Mouse (Mus musculus) liver, embryonic 14.5 days (tissue): ENCODE data around the gene Mob2. TPM values are rescaled to one million over a fixed set of nuclear protein-coding genes. Genes with fewer than 3 reads are reported as not detected.

ENCODE experiments used
- ATAC-seq: fragments of 200-750 bp; cut with Nextera tagmentation; 2 replicates; pipeline ENCODE4 v1.8.0; 2017; ENCODE audit warnings: moderate number of reproducible peaks, mild to moderate bottlenecking, moderate library complexity; ENCODE audit not compliant: insufficient read depth
- DNase-seq, 3 experiments: peaks; one replicate each; pipeline ENCODE4 v3.0.0-alpha.2; 2012 to 2013; ENCODE audit warnings: low read depth in 3 of 3, low spot score in 3 of 3
- H3K27ac ChIP-seq: fragments of 300-500 bp; sonication (generic); 2 replicates; pipeline ENCODE4 v1.5.1; 2014; ENCODE audit warnings: moderate library complexity, mild to moderate bottlenecking, control low read depth, inconsistent platforms
- H3K27me3 ChIP-seq: fragments of 300-500 bp; sonication (generic); 2 replicates; pipeline ENCODE4 v1.6.1; 2014; ENCODE audit warnings: mild to moderate bottlenecking, low read length, moderate library complexity; ENCODE audit not compliant: control insufficient read depth, insufficient read depth
- H3K36me3 ChIP-seq: fragments of 300-500 bp; sonication (generic); replicated peaks from 2 replicates; pipeline ENCODE4 v1.6.1; 2014; ENCODE audit warnings: low read depth; ENCODE audit not compliant: control insufficient read depth, insufficient read depth
- H3K4me1 ChIP-seq, 2 experiments: fragments of 200-500 bp in 1 of 2; fragments of 300-500 bp in 1 of 2; sonication (generic) in 1 of 2; replicated peaks; 2 replicates each; pipeline ENCODE4 v1.6.1; 2012 to 2014; ENCODE audit warnings: antibody characterized with exemption in 1 of 2, inconsistent platforms in 1 of 2, low read length in 1 of 2; ENCODE audit not compliant: control insufficient read depth in 2 of 2, insufficient read depth in 2 of 2
- H3K4me2 ChIP-seq: fragments of 300-500 bp; sonication (generic); 2 replicates; pipeline ENCODE4 v1.6.1; 2014; ENCODE audit warnings: low read depth, mild to moderate bottlenecking, control low read depth, moderate library complexity
- H3K4me3 ChIP-seq, 2 experiments: fragments of 200-500 bp in 1 of 2; fragments of 300-500 bp in 1 of 2; sonication (generic) in 1 of 2; 2 replicates each; pipeline ENCODE4 v1.5.1; 2012 to 2014; ENCODE audit warnings: low read depth in 2 of 2, low read length in 2 of 2, mild to moderate bottlenecking in 2 of 2, control low read depth in 1 of 2, inconsistent platforms in 1 of 2, moderate library complexity in 1 of 2; ENCODE audit not compliant: insufficient read depth in 1 of 2
- H3K9ac ChIP-seq: fragments of 300-500 bp; sonication (generic); replicated peaks from 2 replicates; pipeline ENCODE4 v1.6.1; 2014; ENCODE audit warnings: mild to moderate bottlenecking, control low read depth, moderate library complexity
- H3K9me3 ChIP-seq: fragments of 300-500 bp; sonication (generic); 2 replicates; pipeline ENCODE4 v1.6.1; 2016; ENCODE audit warnings: low read length, mixed read lengths; ENCODE audit not compliant: control insufficient read depth
- CTCF ChIP-seq: IDR thresholded peaks from 2 replicates; pipeline ENCODE4 v1.5.1; 2016; ENCODE audit warnings: antibody characterized with exemption, low read depth, control low read depth
- EP300 ChIP-seq: IDR thresholded peaks from 2 replicates; pipeline ENCODE4 v1.6.1; 2016; ENCODE audit warnings: antibody characterized with exemption, low read depth
- WGBS: fragments of 180-500 bp; shearing (Covaris S2); extraction: QIAGEN DNeasy Blood & Tissue Kit; methylation state at CpG from one replicate; pipeline ENCODE4 v1.1.7; 2014; ENCODE audit not compliant: insufficient replicate concordance; 5-methylcytosine and 5-hydroxymethylcytosine counted together
- polyA plus RNA-seq, 2 experiments: library from polyadenylated mRNA; depleted of rRNA in 1 of 2; stranded (reverse) in 1 of 2; unstranded in 1 of 2; fragments of >200 nt; fragmentation: Nextera tagmentation in 1 of 2; extraction: Ambion mirVana in 1 of 2; gene quantifications; 2 replicates each; pipeline versions ENCODE4 v1.2.1 to v1.2.3; 2012 to 2014

Gene Mob2
- polyA plus RNA-seq, 2 experiments, result 41.5 to 68.8 TPM

GRCm38 (mm10) chr7:142037553-142038170 is 23.2 kb downstream of the Mob2 start:
- Histone ChIP-seq H3K9me3 (no peaks in the 10 kb centered on the region), H3K4me3 (no peak overlapping the region), H3K36me3 (no peaks in the 10 kb centered on the region; the same call in 1 of the 2 replicates), H3K27me3 (no peaks in the 10 kb centered on the region), H3K27ac (no peak overlapping the region), H3K4me2 (no peak overlapping the region), H3K9ac (no peak overlapping the region), H3K4me1 (0 out of 4 replicates have a peak, but pooled peaks cover 0 to 3% of the 10 kb centered on the region in 2 experiments)
- DNase-seq (no peak), ATAC-seq (peak; percentile 79)
- WGBS, result 68% methylated on average over 4 of the region's 4 CpGs
- peak; percentile 95 for TF ChIP-seq CTCF
- TF ChIP-seq EP300, result no peak

GRCm38 (mm10) chr7:142035048-142035811 is 25.6 kb downstream of the Mob2 start:
- no peak for TF ChIP-seq CTCF
- no peak for TF ChIP-seq EP300
- DNase-seq (no peak), ATAC-seq (no peak)
- H3K27ac ChIP-seq, result no peak overlapping the region
- H3K4me3 ChIP-seq, result no peak overlapping the region
- WGBS, result 45% methylated on average over 2 of the region's 2 CpGs
- no peak overlapping the region for H3K9ac ChIP-seq
- H3K36me3 ChIP-seq, result no peaks in the 10 kb centered on the region
- no peaks in the 10 kb centered on the region for H3K27me3 ChIP-seq
- H3K9me3 ChIP-seq, result no peaks in the 10 kb centered on the region
- 0 out of 4 replicates have a peak, but pooled peaks cover 0 to 3% of the 10 kb centered on the region in 2 experiments for H3K4me1 ChIP-seq
- no peak overlapping the region for H3K4me2 ChIP-seq

- Histone ChIP-seq H3K36me3 (no peaks in the 10 kb centered on the region), H3K27me3 (no peaks in the 10 kb centered on the region), H3K4me1 (0 out of 4 replicates have a peak, but pooled peaks cover 0 to 3% of the 10 kb centered on the region in 2 experiments), H3K4me2 (no peak overlapping the region), H3K4me3 (no peak overlapping the region), H3K27ac (no peak overlapping the region), H3K9me3 (no peaks in the 10 kb centered on the region), H3K9ac (no peak overlapping the region)
- TF ChIP-seq CTCF (no peak), EP300 (no peak)
- DNase-seq (no peak), ATAC-seq (no peak)
- 65% methylated on average over 2 of the region's 2 CpGs for WGBS
Observed at GRCm38 (mm10) chr7:142034198-142034597, 26.7 kb downstream of the Mob2 start.

DNA sequence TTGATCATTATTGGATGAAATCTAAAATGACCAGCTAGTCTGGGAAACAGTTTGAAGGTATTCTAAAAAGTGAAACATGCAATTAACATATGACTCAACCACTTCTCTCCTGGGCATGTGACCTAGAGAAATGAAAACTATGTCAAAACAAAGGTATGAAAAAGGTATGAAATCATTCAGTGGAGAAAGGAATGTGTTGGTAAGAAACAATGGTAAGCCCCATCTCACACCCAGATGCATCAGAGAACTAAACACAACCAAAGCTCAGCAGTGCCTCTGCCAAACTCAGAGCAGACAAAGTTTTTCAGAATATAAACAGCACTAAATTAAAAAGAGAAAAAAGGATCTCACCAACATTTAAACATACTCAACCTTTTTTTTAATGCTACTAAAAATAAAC is 30.8 kb downstream of the Mob2 start:
- TF ChIP-seq CTCF, result no peak
- no peak for TF ChIP-seq EP300
- no peaks in the 10 kb centered on the region for H3K36me3 ChIP-seq
- H3K4me3 ChIP-seq, result no peak overlapping the region
- H3K27me3 ChIP-seq, result no peaks in the 10 kb centered on the region
- no peak overlapping the region for H3K4me2 ChIP-seq
- H3K4me1 ChIP-seq, result peaks cover 0 to 17% of the 10 kb centered on the region in 2 experiments; a peak in 3 of 4 replicates
- H3K27ac ChIP-seq, result no peak overlapping the region
- ATAC-seq, result no peak
- DNase-seq, result no peak
- H3K9me3 ChIP-seq, result no peaks in the 10 kb centered on the region
- H3K9ac ChIP-seq, result no peak overlapping the region

- ATAC-seq (peak; percentile 91), DNase-seq (peak; percentile 29 to 37 (median 36))
- H3K4me2 ChIP-seq, result peak overlapping the region; percentile 19
- H3K27ac ChIP-seq, result peak overlapping the region; percentile 70
- peak overlapping the region; percentile 45 to 62 for H3K4me3 ChIP-seq
- H3K4me1 ChIP-seq, result peaks cover 0 to 17% of the 10 kb centered on the region in 2 experiments; a peak in 3 of 4 replicates
- 84% methylated on average over 4 of the region's 4 CpGs for WGBS
- no peaks in the 10 kb centered on the region for H3K36me3 ChIP-seq
- no peaks in the 10 kb centered on the region for H3K9me3 ChIP-seq
- TF ChIP-seq CTCF (no peak), EP300 (no peak)
- H3K27me3 ChIP-seq, result no peaks in the 10 kb centered on the region
- H3K9ac ChIP-seq, result peak overlapping the region; percentile 15; the same call in 1 of the 2 replicates
Observed at GRCm38 (mm10) chr7:142025926-142026325, 34.9 kb downstream of the Mob2 start.
